In the genomic region with DNA sequence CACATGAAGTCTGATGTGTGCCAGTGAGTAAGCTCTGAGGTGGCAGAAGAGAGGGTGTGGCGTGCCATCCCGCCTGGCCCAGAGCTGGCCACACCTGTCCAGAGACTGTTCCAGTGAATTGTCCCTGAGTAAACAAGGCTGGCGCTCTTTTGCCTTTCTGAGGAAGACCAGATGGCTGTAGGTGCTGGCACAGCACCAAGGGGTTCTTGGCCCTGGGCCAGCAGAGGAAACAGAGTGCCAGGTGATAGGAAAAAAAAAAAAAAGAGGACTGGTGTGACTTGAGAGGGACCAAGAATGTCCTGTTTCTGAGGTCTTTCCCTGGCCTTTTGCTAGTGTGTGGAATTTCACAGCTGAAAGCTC, we compare ENCODE assay signal across 9 mouse cellular contexts. TPM values are rescaled to one million over a fixed set of nuclear protein-coding genes. Genes with fewer than 3 reads are reported as not detected.
DNase-seq lines count a peak whose midpoint lies in the region; ATAC-seq lines count a peak whose summit lies in the region.
"Had no signal": no experiment of that assay in that cellular context is flagged by ENCODE, and none has a peak within 500 bp of the region (broad histone marks: within the 10 kb centered on the region; RNA-seq: fewer than 3 reads in every experiment).

No protein-coding gene starts in this region.

- 35% methylated on average over 3 of the region's 3 CpGs for WGBS in intestine, embryonic 15.5 days

- no peak overlapping the region for H3K4me3 ChIP-seq in intestine, embryonic 15.5 days (replicated peaks)
- H3K4me3 ChIP-seq: megakaryocyte, embryonic 14.5 days had no signal

- peak; percentile 87 for ATAC-seq in intestine, embryonic 15.5 days

- 0 out of 2 replicates have a peak overlapping the region, but pooled peaks have one; percentile 19 for H3K27ac ChIP-seq in intestine, embryonic 15.5 days

- H3K27me3 ChIP-seq in intestine, embryonic 15.5 days (replicated peaks), result no peaks in the 10 kb centered on the region
- H3K27me3 ChIP-seq: megakaryocyte, embryonic 14.5 days had no signal

- H3K4me2 ChIP-seq in intestine, embryonic 15.5 days (replicated peaks), result no peak overlapping the region

- H3K36me3 ChIP-seq in intestine, embryonic 15.5 days, result 0 out of 2 replicates have a peak, but pooled peaks cover 3% of the 10 kb centered on the region

- no peaks in the 10 kb centered on the region for H3K9me3 ChIP-seq in intestine, embryonic 15.5 days
- H3K9me3 ChIP-seq: megakaryocyte, embryonic 14.5 days had no signal

- H3K9ac ChIP-seq in intestine, embryonic 15.5 days, result no peak overlapping the region

- peak; percentile 70 for DNase-seq in testis, postnatal 10 days (ENCODE audit: low spot score)
- no peak for DNase-seq in testis, postnatal 14 days (ENCODE audit: low spot score)
- DNase-seq in cerebellum, postnatal 25 days, result peak; percentile 90 to 92
- DNase-seq in lung, postnatal 10 days, result peak; percentile 48
- DNase-seq in gastrocnemius, postnatal 10 days, result no peak
- no peak for DNase-seq in thymus, adult 18-20 months
- no peak for DNase-seq in yolk sac, embryonic 10.5 days (ENCODE audit: low spot score)

- peaks cover 15% of the 10 kb centered on the region; the same call in 1 of the 2 replicates for H3K4me1 ChIP-seq in intestine, embryonic 15.5 days (replicated peaks)

RNA-seq across cellular contexts. Expression of a gene that starts 43.3 kb away (rescaled TPM):
- 508 and 561 TPM in 2 replicates for polyA plus RNA-seq in intestine, embryonic 15.5 days (2015; fragmentation: Nextera tagmentation; extraction: Ambion mirVana)
- 100 to 1,000 TPM; 167 to 185 TPM for total RNA-seq in gastrocnemius, postnatal 10 days (2021)

RNA-seq across cellular contexts. Expression of a gene that starts 58.5 kb away (rescaled TPM):
- polyA plus RNA-seq in intestine, embryonic 15.5 days (2015; fragmentation: Nextera tagmentation; extraction: Ambion mirVana), result 0.66 and 1.2 TPM in 2 replicates
- under 1 TPM in 1 of 2 experiments, not detected in 1; 0.27 TPM for total RNA-seq in gastrocnemius, postnatal 10 days (2021)

Comparison
In these comparisons a context has a peak if more than half of its experiments do, and no peak if none do; other contexts are left out.
1. DNase-seq: peak in testis, postnatal 10 days (single experiment), cerebellum, postnatal 25 days (2 of 2) and lung, postnatal 10 days (single experiment); none in testis, postnatal 14 days (single experiment), gastrocnemius, postnatal 10 days (single experiment), thymus, adult 18-20 months (0 of 2) and yolk sac, embryonic 10.5 days (single experiment).